Mouse (Mus musculus) midbrain, embryonic 15.5 days (tissue): ENCODE results near the gene Klf16. TPM values are rescaled to one million over a fixed set of nuclear protein-coding genes. Genes with fewer than 3 reads are reported as not detected.

Experiments
- ATAC-seq: fragments of 200-750 bp; cut with Nextera tagmentation; replicated peaks from 2 replicates; pipeline ENCODE4 v1.8.0; 2017; ENCODE audit warnings: moderate TSS enrichment
- H3K27ac ChIP-seq: fragments of 300-500 bp; sonication (generic); 2 replicates; pipeline ENCODE4 v1.5.1; 2015; ENCODE audit warnings: mild to moderate bottlenecking, inconsistent platforms
- H3K27me3 ChIP-seq: fragments of 300-500 bp; sonication (generic); replicated peaks from 2 replicates; pipeline ENCODE4 v1.6.1; 2015; ENCODE audit warnings: inconsistent platforms
- H3K36me3 ChIP-seq: fragments of 300-500 bp; sonication (generic); replicated peaks from 2 replicates; pipeline ENCODE4 v1.6.1; 2015; ENCODE audit warnings: inconsistent platforms
- H3K4me1 ChIP-seq: fragments of 300-500 bp; sonication (generic); 2 replicates; pipeline ENCODE4 v1.6.1; 2015; ENCODE audit warnings: inconsistent platforms
- H3K4me2 ChIP-seq: fragments of 300-500 bp; sonication (generic); 2 replicates; pipeline ENCODE4 v1.6.1; 2015; ENCODE audit warnings: inconsistent platforms, mild to moderate bottlenecking, moderate library complexity
- H3K4me3 ChIP-seq: fragments of 300-500 bp; sonication (generic); 2 replicates; pipeline ENCODE4 v1.5.1; 2015; ENCODE audit warnings: mild to moderate bottlenecking, inconsistent platforms
- H3K9ac ChIP-seq: fragments of 300-500 bp; sonication (generic); 2 replicates; pipeline ENCODE4 v1.6.1; 2015; ENCODE audit warnings: mild to moderate bottlenecking, inconsistent platforms
- H3K9me3 ChIP-seq: fragments of 300-500 bp; sonication (generic); 2 replicates; pipeline ENCODE4 v1.6.1; 2016; ENCODE audit warnings: inconsistent platforms
- WGBS: fragments of 180-500 bp; shearing (Covaris S2); methylation state at CpG from one replicate; pipeline ENCODE4 v1.1.7; 2015; ENCODE audit warnings: mixed read lengths; 5-methylcytosine and 5-hydroxymethylcytosine counted together
- polyA plus RNA-seq: library from polyadenylated mRNA; unstranded; fragments of >200 nt; fragmentation: Nextera tagmentation; extraction: Ambion mirVana; gene quantifications from 2 replicates; pipeline ENCODE4 v1.2.1, GENCODE M21; 2015

The Klf16 gene
- polyA plus RNA-seq, 1 experiment from 2014 or later: 6.0 TPM

DNA sequence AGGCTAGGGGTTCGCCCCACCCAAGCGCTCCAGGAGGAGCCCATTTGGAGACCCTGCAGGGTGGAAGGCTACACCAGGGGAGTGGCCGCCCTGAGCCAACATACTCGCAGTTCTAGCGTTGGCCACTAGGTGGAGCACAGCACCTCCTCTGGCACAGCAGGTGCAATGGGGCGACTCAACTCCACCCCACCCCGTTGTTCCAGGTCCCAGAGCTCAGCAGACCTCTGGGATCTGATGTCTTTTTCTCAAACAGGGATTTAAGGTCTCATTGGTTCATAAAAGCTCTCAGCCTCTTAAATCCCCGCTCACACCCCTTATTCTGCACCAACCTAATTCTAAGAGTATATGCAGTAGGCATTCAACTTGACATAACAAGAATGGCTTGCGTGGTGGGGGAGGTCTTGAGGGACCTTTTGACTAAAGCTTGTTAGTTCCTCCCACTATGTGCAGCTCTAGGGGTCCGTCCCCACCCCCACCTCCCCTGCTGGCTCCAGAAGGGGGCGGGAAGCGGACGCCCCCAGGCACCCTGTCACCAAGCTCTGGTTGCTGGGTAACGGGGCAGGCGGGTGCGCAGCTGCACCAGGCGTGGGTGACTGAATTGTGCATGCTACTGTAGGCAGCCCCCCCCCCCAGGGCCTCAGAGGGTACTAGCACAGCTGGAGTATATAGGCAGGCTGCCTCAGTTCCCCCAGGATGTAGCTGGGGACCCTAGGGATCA, 10.6 kb downstream of the Klf16 start:
- Histone ChIP-seq H3K4me1 (peaks cover 36% of the 10 kb centered on the region), H3K4me3 (peak overlapping the region; percentile 11), H3K4me2 (peak overlapping the region; percentile 44), H3K27me3 (no peaks in the 10 kb centered on the region), H3K9me3 (no peaks in the 10 kb centered on the region), H3K27ac (peak overlapping the region; percentile 78), H3K36me3 (no peaks in the 10 kb centered on the region), H3K9ac (no peak overlapping the region)
- peak; percentile 59 for ATAC-seq
- 13% methylated on average over 17 of the region's 17 CpGs for WGBS

DNA sequence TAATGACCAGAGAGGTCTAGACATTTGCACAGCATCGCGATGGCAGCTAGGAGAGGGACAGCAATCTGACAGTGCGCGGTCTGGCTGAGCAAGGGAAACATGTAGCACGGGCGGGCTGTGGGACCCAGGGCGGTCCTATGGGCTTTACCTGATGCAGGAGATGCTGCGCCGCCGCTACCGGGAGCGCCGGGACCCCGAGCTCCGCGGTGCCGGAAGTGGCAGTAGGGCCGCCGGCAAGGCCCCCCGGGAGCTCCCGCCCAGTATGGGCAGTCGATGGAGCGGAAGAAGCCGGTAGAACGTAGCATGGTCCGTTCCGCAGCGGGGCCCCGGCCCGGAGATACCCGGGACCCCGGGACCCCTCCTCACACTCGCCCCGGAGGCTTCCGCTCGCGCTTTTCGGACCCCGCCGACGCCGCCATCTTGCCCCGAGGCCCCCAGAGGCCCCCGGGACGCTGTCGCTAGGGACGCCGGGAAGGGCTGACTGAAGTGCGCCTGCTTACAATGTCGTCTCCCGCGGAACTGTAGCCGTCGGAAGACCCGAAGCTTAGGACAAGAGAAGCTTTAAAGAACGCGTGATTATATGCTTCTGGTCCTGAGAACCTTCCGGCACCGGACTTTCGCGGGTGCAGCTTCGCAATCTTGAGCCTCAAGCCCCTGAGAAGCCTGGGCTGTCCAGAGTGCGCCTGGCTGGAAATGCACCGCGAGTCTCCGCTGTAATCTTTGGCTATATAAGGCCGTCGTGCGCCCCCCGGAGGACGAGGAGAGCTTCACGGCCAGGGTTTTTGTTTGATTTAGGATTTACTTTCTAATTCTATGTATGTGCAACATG, 15.8 kb downstream of the Klf16 start, which contains the start of gene Rexo1:
Gene Rexo1 (minus strand): TSS at position 445 of the 829 bp plus-strand sequence.
- peak; percentile 86 for ATAC-seq
- peaks cover 50% of the 10 kb centered on the region for H3K4me1 ChIP-seq
- WGBS: under 1% methylated on average over 72 of the region's 72 CpGs

DNA sequence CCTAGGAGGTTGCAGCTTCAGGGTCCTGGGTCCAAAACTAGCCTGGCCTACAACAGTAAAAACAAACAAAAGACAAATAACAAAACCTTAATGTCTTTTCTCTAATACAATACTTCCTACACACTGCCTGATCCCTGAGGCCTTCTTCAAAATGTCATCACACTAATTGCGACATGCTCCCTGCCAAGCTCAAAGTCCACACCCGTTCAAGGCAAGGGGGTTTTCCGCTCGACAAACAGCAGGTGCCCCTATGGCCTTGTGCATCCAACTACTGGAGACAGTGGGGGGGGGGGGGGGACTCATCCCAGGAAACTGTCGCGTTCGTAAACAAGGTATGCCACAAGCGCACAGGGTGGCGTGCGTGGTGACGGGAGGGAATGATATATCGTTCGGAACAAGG, 16.5 kb downstream of the Klf16 start:
- peak overlapping the region; percentile 89; the same call in 1 of the 2 replicates for H3K27ac ChIP-seq

More for the DNA sequence above, 15.8 kb downstream of the Klf16 start, which contains the start of gene Rexo1:
- Histone ChIP-seq H3K36me3 (no peaks in the 10 kb centered on the region), H3K27ac (peak within 1 kb of the TSS; percentile 89), H3K4me2 (peak within 1 kb of the TSS; percentile 79), H3K27me3 (no peaks in the 10 kb centered on the region), H3K9ac (peak within 1 kb of the TSS; percentile 89), H3K9me3 (no peaks in the 10 kb centered on the region), H3K4me3 (peak within 1 kb of the TSS; percentile 81)

DNA sequence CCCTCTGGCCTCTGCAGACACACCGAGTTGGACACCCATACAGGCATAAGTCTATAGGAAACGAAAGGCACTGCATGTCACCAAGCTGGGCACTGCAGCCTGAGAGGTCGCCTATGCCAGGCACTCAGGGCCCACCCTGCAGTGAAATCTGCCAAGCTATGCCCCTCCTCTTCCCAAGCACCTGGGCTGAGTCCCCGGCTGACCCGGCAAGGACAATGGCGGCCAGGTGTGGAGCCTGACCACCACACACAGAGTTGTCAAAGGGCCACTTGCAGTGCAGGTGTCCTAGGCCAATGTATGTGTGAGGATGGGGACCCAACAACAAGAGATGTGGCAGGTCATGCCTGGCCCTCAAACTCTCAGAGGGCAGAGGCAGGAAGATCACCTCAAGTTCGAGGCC, 17.7 kb downstream of the Klf16 start:
- Histone ChIP-seq H3K9ac (no peak overlapping the region), H3K36me3 (no peaks in the 10 kb centered on the region), H3K4me3 (no peak overlapping the region), H3K27me3 (no peaks in the 10 kb centered on the region), H3K4me1 (peaks cover 48% of the 10 kb centered on the region), H3K4me2 (no peak overlapping the region), H3K9me3 (no peaks in the 10 kb centered on the region), H3K27ac (no peak overlapping the region)
- no peak for ATAC-seq
- WGBS: 87% methylated on average over 7 of the region's 7 CpGs

More for the DNA sequence above, 16.5 kb downstream of the Klf16 start:
- WGBS: 2% methylated on average over 13 of the region's 13 CpGs
- no peak for ATAC-seq
- Histone ChIP-seq H3K4me3 (peak overlapping the region; percentile 81), H3K4me2 (peak overlapping the region; percentile 79), H3K27me3 (no peaks in the 10 kb centered on the region), H3K9ac (peak overlapping the region; percentile 89), H3K9me3 (no peaks in the 10 kb centered on the region), H3K36me3 (no peaks in the 10 kb centered on the region), H3K4me1 (peaks cover 48% of the 10 kb centered on the region)

DNA sequence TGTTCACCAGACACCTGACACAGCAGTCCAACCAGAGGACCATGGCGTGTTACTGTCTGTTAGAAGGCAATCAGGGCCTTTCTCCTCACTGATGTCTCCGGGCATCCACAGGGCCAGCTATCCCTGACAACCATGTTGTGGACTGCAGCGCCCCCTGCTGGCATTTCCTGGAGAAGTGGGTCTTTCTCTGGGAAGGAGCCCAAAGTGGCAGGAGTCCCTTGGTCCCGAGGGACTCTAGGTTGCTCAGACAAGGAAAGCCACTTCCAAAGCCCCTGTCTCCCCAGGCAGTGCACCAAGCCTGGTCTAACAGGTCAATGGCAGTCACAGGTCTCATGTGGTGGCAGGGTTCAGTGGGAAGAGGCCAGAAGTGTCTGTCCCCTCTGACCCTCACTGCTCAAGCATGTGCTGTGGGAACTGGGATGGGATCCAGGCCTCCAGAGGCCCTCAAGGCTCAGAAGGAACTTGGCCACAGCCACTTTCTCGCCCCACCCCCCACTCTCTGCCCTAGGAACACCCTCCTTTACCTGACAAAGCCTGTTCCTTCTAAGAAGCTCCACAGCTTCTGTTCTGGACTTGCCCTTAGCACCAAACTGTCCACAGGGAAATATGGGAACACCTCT, 19.7 kb downstream of the Klf16 start:
- no peak for ATAC-seq
- no peak overlapping the region for H3K27ac ChIP-seq
- 32% methylated on average over 5 of the region's 5 CpGs for WGBS
- H3K36me3 ChIP-seq: no peaks in the 10 kb centered on the region
- no peaks in the 10 kb centered on the region for H3K9me3 ChIP-seq
- no peak overlapping the region for H3K4me2 ChIP-seq
- H3K9ac ChIP-seq: no peak overlapping the region
- H3K4me1 ChIP-seq: peaks cover 41% of the 10 kb centered on the region
- no peaks in the 10 kb centered on the region for H3K27me3 ChIP-seq
- no peak overlapping the region for H3K4me3 ChIP-seq

DNA sequence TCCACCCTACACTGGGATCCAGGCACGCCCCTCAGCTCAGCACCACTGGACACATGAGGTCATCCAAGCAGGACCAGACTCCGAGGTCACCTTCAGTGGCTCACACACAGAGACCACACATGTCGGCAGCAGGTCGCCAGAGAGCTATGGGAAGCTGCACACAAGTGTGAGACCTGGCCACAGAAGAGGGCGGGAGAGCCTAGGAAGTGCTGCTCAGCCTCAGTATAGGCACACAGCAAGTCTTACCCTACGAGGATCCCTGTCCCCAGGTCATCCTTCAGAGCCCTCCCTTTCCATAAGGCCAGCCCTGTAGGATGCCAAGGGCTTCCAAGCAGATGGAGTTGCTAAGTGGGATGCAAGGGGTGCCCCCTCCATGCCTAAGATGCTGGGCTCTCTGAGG, 23.1 kb downstream of the Klf16 start:
- no peak for ATAC-seq
- 88% methylated on average over 6 of the region's 6 CpGs for WGBS
- Histone ChIP-seq H3K27ac (no peak overlapping the region), H3K4me1 (peaks cover 19% of the 10 kb centered on the region), H3K9ac (no peak overlapping the region), H3K4me2 (no peak overlapping the region), H3K27me3 (no peaks in the 10 kb centered on the region), H3K36me3 (peaks cover 9% of the 10 kb centered on the region; the same call in 1 of the 2 replicates), H3K4me3 (no peak overlapping the region), H3K9me3 (no peaks in the 10 kb centered on the region)

DNA sequence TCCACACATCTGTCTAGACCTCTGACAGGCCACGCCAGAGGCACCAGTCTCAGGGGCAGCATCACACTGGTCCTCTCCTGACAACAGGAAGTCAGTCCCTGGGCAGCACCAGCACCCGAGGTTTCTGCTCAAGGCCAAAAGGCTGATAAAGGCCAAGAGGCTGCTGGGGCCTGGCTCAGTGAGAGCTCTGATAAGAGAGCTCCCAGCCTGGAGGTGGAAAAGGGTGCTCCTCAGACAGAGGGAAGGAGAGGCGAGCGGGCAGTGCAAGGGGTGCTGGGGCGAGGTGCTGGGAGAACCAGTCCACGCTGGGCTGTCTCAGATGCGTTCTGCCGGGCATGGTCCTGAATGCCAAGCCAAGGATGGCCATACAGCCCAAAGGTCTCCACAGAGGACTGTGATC, 23.5 kb downstream of the Klf16 start:
- peaks cover 9% of the 10 kb centered on the region; the same call in 1 of the 2 replicates for H3K36me3 ChIP-seq
- no peak overlapping the region for H3K27ac ChIP-seq
- WGBS: 90% methylated on average over 8 of the region's 8 CpGs
- no peaks in the 10 kb centered on the region for H3K9me3 ChIP-seq
- no peak overlapping the region for H3K9ac ChIP-seq
- no peak for ATAC-seq
- no peaks in the 10 kb centered on the region for H3K27me3 ChIP-seq
- peaks cover 20% of the 10 kb centered on the region for H3K4me1 ChIP-seq
- no peak overlapping the region for H3K4me3 ChIP-seq
- no peak overlapping the region for H3K4me2 ChIP-seq

DNA sequence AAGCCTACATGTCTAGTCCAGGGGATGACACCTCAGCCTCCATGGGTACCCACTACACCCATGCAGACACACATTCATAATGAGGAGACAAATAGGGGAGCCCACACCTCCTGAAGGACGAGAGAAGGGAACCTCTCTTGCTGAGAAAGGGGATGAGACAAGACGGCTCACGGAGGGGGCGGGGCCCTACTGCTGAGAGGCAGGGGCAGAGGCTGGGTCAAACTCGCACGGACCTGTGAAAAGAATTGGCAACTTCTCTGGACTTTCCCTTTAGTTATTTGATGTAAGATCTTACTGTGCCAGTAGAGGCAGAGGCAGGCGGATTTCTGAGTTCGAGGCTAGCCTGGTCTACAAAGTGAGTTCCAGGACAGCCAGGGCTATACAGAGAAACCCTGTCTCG, 24.8 kb downstream of the Klf16 start:
- H3K4me3 ChIP-seq: no peak overlapping the region
- H3K36me3 ChIP-seq: peaks cover 15% of the 10 kb centered on the region; the same call in 1 of the 2 replicates
- H3K4me2 ChIP-seq: no peak overlapping the region
- H3K4me1 ChIP-seq: peaks cover 9% of the 10 kb centered on the region
- no peaks in the 10 kb centered on the region for H3K27me3 ChIP-seq
- WGBS: 68% methylated on average over 9 of the region's 9 CpGs
- ATAC-seq: no peak
- no peak overlapping the region for H3K9ac ChIP-seq
- no peaks in the 10 kb centered on the region for H3K9me3 ChIP-seq
- H3K27ac ChIP-seq: no peak overlapping the region

DNA sequence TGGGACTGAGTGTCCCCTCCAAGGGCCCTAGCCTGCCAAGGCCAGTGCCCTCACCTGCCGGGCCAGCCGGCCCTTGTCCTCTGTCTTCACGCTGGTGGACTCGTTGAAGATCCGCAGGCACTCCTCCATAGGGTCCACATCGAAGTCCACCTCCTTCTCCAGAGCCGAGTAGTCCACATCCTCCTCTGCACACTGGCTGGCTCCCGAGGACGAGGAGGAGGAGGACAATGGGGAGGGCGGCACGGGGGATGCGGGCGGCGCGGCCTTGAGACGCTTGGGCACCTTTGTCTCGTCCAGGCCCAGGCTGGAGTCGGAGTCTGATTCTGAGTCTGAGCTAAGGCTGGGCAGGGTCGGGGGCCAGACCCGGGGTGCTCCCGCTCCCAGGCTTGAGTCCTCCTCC, 27.8 kb downstream of the Klf16 start:
- Histone ChIP-seq H3K27me3 (no peaks in the 10 kb centered on the region), H3K36me3 (peaks cover 30% of the 10 kb centered on the region), H3K9ac (no peak overlapping the region), H3K4me1 (peaks cover 4% of the 10 kb centered on the region; the same call in 1 of the 2 replicates), H3K4me2 (no peak overlapping the region), H3K4me3 (no peak overlapping the region), H3K9me3 (no peaks in the 10 kb centered on the region), H3K27ac (no peak overlapping the region)
- WGBS: 88% methylated on average over 21 of the region's 21 CpGs
- no peak for ATAC-seq

DNA sequence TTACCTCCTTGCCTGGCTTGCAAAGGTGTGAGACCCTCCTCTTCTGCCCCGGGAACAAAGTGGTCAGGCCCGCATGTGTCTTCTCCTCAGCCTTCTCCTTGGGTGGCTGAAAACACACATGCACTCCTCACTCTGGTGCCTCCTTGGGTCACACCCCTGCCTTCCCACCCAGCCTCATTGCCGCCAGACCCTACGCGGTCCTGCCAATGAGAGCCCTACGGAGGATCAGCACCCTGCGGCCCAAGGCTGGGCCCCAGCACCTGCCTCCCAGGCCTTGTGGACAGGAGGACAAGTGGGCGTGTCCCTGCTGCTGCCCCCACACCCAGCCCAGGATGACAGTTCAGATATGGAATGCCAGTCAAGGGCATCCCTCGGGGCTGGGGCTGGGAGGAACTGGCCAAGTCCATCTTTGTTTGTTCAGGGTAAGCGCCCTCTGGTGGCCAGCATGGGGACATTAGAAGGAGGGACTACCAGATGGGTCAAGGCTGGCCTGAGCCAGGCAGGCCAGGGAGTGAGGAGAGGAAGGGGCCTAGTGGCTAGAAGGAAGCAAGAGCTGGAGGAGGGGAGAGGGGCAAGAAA, 28.6 kb downstream of the Klf16 start:
- Histone ChIP-seq H3K4me1 (peaks cover 4% of the 10 kb centered on the region; the same call in 1 of the 2 replicates), H3K27me3 (no peaks in the 10 kb centered on the region), H3K27ac (no peak overlapping the region), H3K4me3 (no peak overlapping the region), H3K4me2 (no peak overlapping the region), H3K36me3 (peaks cover 38% of the 10 kb centered on the region), H3K9me3 (no peaks in the 10 kb centered on the region), H3K9ac (no peak overlapping the region)
- 74% methylated on average over 10 of the region's 10 CpGs for WGBS
- peak; percentile 40 for ATAC-seq

DNA sequence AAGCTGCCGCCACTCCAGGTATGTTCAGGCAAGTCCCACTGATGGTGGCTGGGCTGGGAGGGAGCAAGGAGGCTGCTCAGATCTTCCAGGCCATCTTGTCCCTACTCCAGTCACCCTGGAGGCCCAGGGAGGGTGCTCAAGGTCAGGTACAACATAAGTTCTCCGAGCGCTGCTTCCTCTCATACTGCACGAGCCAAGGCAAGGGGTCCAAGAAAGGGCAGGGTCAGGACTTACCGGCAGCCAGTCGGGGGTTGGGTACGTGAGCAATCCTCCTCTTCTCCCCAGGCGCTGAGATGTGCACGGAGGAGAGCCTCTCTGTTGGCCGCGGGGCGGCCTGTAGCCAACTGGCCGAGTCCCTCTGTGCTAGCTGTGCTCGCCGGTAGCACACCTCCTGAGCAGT, 29.6 kb downstream of the Klf16 start:
- H3K9ac ChIP-seq: no peak overlapping the region
- H3K27ac ChIP-seq: no peak overlapping the region
- 90% methylated on average over 15 of the region's 15 CpGs for WGBS
- peaks cover 46% of the 10 kb centered on the region for H3K36me3 ChIP-seq
- no peaks in the 10 kb centered on the region for H3K9me3 ChIP-seq
- no peak overlapping the region for H3K4me2 ChIP-seq
- no peaks in the 10 kb centered on the region for H3K27me3 ChIP-seq
- peaks cover 4% of the 10 kb centered on the region; the same call in 1 of the 2 replicates for H3K4me1 ChIP-seq
- no peak overlapping the region for H3K4me3 ChIP-seq
- no peak for ATAC-seq

DNA sequence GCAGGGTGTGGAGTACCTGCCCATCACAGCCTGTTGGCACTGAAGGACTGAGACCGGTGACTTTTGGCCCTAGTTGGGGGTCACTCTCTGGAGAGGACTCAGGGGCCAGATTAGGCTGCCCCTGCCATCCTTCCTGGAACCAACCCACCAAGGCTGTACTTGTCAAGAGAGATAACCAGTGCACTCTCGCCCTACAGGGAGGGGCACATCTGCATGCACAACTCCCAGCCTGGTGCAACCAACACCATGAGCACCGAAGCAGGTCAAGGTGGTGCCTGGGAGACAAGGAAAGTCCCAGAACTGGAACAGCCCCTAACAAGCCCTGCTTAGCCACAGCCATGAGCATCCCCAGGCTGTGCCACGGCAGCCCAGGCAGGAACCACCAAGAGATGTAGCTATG, 30.2 kb downstream of the Klf16 start:
- no peak overlapping the region for H3K4me2 ChIP-seq
- no peaks in the 10 kb centered on the region for H3K9me3 ChIP-seq
- peaks cover 49% of the 10 kb centered on the region for H3K36me3 ChIP-seq
- H3K4me3 ChIP-seq: no peak overlapping the region
- peaks cover 4% of the 10 kb centered on the region; the same call in 1 of the 2 replicates for H3K4me1 ChIP-seq
- WGBS: 93% methylated on average over 4 of the region's 4 CpGs
- no peak overlapping the region for H3K27ac ChIP-seq
- no peak overlapping the region for H3K9ac ChIP-seq
- no peaks in the 10 kb centered on the region for H3K27me3 ChIP-seq
- ATAC-seq: no peak
